Mouse (Mus musculus) megakaryocyte-erythroid progenitor cell, adult 5-6 weeks (primary cell): ENCODE data around the gene Mettl15. TPM values are rescaled to one million over a fixed set of nuclear protein-coding genes. Genes with fewer than 3 reads are reported as not detected.
"Not testable (repeated sequence)": the region's sequence is repeated elsewhere in the genome, so short reads cannot be mapped to it uniquely, and the experiment has no call there.

Experiments
- ATAC-seq: replicated peaks from 2 replicates; pipeline ENCODE4 v1.8.0; 2016; ENCODE audit warnings: mild to moderate bottlenecking, inconsistent platforms; ENCODE audit not compliant: severe bottlenecking, poor library complexity, low FRiP score, low TSS enrichment
- total RNA-seq, 2 experiments: library from RNA; stranded (forward) in 1 of 2; stranded (reverse) in 1 of 2; fragments of 200-1000, 215-1000 nt in 1 of 2; fragments of >200 nt in 1 of 2; fragmentation: Nextera tagmentation in 1 of 2; gene quantifications; 2 replicates each; pipeline ENCODE4 v1.2.3; 2014 to 2017

The Mettl15 gene
- total RNA-seq (2014; fragmentation: Nextera tagmentation) (10.6 and 10.7 TPM in 2 replicates), total RNA-seq (2017) (9.7 and 9.8 TPM in 2 replicates)

DNA sequence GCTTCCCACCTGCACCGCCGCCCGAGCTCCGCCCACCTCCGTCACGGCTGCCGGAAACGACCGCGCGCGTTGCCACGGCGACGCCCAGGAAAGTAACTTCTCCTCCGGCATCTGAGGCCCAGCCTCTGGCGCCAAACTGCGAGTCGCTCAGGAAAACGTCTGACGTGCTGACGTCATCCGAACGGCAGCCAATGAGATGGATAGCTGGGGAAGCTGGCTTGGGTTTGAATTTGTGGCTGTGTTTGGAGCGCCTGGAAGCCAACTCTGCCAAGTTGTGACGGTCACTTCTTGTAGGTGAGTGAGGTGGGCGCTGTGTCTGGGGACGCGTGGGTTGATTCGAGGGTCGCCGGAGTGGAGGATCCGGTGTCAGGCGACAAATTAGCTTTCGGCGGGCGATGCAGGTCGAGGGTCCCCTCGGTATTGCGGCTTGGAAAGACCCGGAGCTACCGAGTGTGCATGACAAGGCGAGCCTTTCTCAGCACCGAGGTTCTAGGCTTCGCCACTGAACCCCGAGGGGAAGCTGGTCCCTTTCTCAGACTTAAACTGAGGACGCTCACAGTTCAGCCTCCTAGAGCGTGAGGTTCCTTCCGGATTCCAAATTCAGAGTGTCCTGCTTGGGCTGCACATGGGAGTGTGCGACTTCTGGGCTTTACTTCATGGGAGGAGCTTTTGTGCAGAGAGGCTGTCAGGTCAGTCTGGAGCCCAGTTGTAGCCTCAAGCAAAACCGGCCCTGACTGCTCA lies at the start of gene Mettl15, which contains the start of gene Kif18a:
Mettl15 (minus strand) TSS at position 149 of the 741 bp plus-strand sequence.
Kif18a (plus strand) TSS at position 139 of the 741 bp plus-strand sequence.
- ATAC-seq, result peak; percentile 95

GRCm38 (mm10) chr2:109311369-109311768 lies 30.8 kb upstream of the Mettl15 start:
- ATAC-seq, result no peak

DNA sequence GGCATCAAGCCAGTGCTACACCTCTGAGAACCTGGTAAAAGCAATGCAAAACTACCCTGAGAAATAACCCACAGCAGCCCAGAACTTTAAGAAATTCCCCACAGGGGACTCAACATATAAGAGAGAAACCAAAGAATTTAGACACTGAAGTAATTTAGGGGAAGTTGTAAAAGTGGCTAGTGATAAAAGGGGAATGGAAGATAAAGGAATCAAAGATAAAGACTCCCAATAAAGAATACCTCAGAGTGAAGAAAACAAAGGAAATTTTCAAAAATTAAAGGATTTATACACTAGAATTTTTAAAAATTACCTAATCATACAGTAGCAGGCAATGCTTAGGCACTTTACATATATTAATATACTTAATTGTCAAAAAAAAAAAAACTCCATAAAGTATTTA lies 23.1 kb upstream of the Mettl15 start:
- no peak for ATAC-seq

DNA sequence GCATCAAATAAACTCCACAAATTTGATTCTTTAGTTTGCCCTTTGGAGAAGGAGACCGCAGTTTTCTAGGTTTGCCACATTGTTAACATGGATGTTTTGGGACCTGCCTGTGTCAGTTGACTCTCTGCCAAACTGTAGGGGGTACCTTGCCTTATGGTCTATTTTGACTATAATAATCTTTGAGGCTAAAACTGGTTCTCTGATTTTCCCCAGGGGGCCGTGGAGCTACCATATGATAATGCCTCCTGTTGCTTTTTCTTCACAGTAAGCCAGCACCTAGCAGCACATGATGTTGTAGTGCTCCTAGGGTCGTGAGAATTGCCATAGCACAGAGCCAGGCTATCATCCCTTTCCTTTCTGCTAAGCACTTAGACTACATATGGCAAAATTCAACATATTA lies 21.7 kb upstream of the Mettl15 start:
- ATAC-seq, result no peak

DNA sequence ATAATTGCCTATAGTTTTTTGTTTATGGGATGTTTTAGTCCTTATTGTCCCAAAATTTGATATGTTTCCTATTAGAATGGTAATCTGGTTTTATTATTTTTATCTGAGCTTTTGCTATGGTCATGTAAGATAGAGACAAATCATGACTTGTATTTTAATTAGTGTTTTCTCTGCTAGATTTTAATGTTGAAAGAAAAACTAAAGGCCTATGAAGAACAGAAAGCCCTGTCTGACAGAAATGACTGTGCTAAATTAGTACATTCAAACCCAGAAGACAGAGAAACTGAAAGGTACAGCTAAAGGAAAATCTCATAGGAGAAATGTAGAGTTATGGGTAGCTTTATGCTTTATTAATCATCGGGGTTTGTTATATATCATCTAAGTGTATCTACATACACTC lies 17.6 kb upstream of the Mettl15 start:
- ATAC-seq, result no peak

GRCm38 (mm10) chr2:109296264-109296663 lies 15.7 kb upstream of the Mettl15 start:
- ATAC-seq, result peak; percentile 93

DNA sequence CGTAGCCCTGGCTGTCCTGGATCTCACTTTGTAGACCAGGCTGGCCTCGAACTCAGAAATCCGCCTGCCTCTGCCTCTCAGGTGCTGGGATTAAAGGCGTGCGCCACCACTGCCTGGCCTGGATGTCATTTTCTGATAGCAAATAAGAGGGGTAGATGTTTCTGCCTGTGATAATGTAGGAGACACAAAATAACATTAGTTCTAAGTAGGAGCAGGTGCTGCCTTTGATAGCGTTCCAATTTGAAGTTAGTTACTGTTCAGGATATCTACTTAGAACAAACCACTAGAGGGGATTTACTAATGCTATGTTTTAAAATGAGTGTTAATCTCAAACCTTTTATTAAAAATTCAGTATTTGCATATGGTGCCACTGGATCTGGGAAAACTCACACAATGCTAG lies 8.8 kb upstream of the Mettl15 start:
- ATAC-seq, result peak; percentile 78

DNA sequence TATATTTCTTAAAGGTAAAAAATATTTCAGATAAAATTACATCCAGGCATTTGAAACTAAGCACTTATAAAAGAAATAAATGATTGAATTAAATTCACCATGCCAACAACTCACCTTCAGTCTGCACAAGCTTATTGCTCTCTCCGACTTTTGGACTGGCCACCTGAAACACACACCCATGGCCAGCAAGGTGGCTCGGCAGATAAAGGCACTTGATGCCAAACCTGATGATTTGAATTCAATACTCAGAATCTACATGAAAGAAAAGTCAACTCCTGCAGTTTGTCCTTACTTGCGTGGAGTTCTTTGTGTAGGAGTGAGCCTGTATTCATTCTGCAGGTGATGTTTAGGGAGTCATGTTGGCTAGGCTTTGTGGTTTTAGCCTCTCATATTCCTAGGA lies 3.6 kb upstream of the Mettl15 start:
- ATAC-seq, result peak; percentile 35; the same call in 1 of the 2 replicates

GRCm38 (mm10) chr2:109281341-109281690 lies 768 bp upstream of the Mettl15 start:
- ATAC-seq, result no peak

- ATAC-seq, result no peak
These were observed 312 bp downstream of the Mettl15 start for GRCm38 (mm10) chr2:109280272-109280599.

DNA sequence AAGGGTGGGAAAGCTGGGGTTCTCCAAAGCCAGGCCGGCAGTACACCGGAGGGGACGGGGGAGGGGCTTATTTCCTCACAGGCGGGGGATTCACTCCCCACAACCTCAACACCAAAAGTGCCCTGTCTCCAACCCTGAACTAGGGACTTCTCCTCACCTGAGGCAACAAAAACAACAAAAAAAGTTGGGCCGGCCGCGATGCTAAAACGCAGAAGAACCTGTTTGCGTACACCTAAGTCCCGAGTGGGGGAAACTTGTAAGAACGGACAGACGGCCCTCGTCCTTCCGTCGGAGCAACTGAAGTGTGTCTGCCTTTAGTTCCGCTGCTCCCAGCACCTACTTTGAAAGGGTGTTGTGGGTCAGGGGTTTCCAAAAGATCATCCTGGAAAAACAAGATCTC lies 2.5 kb downstream of the Mettl15 start:
- ATAC-seq, result peak; percentile 50

- no peak for ATAC-seq
These were observed 3.0 kb downstream of the Mettl15 start for GRCm38 (mm10) chr2:109277593-109277992.

DNA sequence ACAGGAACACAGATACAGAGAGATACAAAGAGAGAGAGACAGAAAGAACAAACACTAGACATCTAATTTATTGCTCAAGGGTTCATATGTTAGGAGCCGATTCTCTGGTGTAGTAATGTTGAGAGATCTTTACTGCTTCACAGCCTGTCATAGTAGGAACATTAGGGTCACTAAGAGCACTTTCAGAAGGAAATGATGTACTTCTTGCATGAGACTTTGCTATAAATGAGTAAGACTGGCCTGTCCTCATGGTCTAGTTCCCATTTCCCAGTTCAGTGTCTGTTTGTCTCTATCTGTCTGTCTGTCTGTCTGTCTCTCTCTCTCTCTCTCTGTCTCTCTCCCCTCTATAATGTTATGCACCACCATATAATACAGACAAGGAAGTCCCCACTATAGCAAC lies 7.5 kb downstream of the Mettl15 start:
- ATAC-seq, result no peak

DNA sequence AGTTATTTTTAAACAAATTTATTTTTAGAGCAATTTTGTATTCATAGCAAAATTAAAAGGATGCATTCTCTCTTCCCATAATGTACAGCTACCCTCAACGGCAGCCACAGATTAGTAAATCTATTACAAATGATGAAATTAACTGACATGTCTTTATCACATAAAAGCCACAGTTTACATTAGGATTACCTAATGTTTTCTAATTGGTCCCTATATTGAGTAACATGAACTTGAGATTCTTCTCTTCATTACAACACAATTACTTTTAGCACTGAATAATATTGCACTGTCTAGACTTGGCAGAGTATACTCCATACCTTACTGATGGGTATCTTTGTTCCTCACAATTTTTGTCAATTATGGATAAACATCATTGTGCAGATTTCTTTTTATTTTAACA lies 17.8 kb downstream of the Mettl15 start:
- no peak for ATAC-seq

GRCm38 (mm10) chr2:109241947-109242346 lies 38.6 kb downstream of the Mettl15 start:
- ATAC-seq, result no peak

DNA sequence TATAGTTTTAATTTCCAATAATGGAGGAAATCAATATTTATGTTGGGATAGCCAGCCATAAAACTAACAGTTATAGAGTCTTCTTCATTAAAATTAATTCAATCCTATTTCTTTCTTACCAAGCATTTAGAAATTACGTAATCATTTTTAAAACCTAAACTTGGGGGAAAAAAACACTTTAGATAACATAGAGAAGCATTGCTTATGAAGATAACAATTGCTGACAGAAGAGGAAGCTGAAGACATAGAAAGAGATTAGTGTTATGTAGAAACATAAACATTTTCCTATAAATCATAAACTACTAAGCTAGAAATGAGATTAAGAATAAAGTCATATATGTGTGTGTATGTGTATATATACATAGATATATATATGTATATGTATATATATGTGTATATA lies 44.8 kb downstream of the Mettl15 start:
- ATAC-seq, result no peak

GRCm38 (mm10) chr2:109233876-109234275 lies 46.7 kb downstream of the Mettl15 start:
- no peak for ATAC-seq

DNA sequence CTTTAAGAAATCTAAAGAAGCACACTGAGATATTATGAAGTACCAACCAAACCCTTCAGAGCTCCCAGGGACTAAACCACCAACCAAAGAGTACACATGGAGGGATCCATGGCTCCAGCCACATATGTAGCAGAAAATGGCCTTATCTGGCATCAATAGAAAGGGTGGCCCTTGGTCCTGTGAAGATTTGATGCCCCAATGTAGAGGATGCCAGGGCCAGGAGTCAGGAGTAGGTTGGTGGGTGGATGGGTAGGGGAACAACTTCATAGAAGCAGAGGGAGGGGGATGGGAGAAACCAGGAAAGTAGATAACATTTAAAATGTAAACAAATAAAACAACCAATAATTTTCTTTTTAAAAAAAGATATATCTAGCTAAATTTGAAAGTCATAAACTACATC lies 50.1 kb downstream of the Mettl15 start:
- ATAC-seq, result no peak

- ATAC-seq, result no peak
These were observed 53.4 kb downstream of the Mettl15 start for GRCm38 (mm10) chr2:109227196-109227595.

- ATAC-seq, result no peak
These were observed 59.1 kb downstream of the Mettl15 start for GRCm38 (mm10) chr2:109221470-109221869.

DNA sequence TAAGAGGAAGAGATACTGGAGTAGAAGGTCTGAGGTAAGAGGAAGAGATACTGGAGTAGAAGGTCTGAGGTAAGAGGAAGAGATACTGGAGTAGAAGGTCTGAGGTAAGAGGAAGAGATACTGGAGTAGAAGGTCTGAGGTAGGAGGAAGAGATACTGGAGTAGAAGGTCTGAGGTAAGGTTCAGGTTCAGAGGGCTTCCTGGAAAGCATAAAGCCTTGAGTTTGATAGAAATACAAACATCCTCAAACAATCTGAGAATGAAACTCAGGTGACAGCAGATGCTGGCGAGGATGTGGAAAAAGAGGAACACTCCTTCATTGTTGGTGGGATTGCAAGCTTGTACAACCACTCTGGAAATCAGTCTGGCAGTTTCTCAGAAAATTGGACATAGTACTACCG lies 63.9 kb downstream of the Mettl15 start:
- not testable (repeated sequence) for ATAC-seq

GRCm38 (mm10) chr2:109210641-109211040 lies 69.9 kb downstream of the Mettl15 start:
- ATAC-seq, result not testable (repeated sequence)
